Mouse (Mus musculus): ENCODE data around the gene Heatr4.
"Not testable (repeated sequence)": the region's sequence is repeated elsewhere in the genome, so short reads cannot be mapped to it uniquely, and the experiment has no call there.

Heatr4 gene

DNA sequence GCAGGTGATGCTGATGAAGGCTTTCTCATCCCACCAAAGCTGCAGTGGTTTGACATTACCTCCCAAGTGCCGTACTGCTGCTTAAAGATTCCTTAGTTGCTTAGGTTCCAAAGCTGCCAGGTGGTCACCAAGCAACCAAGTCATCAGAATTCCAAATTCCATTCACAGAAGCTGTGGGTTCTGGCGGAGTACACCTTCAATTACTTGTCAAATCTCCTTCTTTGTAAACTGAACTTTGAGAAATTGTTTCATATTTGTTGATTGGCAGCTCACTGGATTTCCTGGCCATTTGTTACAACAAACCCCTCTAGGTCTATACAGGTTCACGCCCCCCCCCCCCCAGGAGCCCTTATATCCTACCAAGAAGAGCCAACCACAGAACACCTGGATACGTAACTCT, at the start of gene Heatr4:
TSS of gene Heatr4 (minus strand) at position 101 of the 400 bp plus-strand sequence.
- no peak for DNase-seq (ENCODE audit: extremely low spot score)

DNA sequence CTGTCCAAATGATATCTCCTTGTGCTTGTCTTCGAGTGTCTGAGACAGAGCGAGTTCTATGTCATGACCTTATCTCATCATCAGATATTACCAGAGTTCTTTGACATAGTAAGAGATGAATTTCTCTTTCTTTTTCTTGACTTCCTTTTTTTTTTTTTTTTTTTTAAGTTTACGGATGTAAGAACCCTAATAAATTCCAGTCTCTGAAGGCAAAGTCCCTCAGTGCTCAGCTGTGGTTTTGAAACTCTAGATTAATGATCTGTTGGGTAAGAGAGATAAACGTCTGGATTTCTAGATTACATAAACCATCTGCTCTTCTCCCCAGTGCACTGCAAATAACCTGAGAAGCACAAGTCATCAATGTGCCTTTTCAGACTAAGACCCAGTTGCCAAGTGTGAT, 49.5 kb upstream of the Heatr4 start:
- no peak for DNase-seq (ENCODE audit: extremely low spot score)

DNA sequence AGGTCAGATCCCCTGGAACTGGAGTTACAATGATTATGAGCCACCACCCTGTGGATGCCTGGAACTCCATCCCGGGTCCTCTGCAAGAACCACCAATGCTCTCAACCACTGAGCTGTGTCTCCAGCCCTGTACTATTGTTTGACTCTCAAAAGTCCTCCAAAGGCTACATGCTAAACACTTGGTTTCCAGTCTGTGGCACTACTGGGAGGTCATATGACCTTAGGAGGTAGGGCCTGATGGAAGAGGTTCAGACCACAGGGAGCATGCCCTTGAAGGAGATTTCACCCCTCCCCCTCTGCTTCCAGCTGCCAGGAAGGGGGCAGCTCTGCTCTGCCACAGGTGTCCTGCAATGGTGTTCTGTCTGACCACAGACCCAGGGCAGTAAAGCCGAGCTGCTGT, 48.6 kb upstream of the Heatr4 start:
- DNase-seq (ENCODE audit: extremely low spot score), result not testable (repeated sequence)

DNA sequence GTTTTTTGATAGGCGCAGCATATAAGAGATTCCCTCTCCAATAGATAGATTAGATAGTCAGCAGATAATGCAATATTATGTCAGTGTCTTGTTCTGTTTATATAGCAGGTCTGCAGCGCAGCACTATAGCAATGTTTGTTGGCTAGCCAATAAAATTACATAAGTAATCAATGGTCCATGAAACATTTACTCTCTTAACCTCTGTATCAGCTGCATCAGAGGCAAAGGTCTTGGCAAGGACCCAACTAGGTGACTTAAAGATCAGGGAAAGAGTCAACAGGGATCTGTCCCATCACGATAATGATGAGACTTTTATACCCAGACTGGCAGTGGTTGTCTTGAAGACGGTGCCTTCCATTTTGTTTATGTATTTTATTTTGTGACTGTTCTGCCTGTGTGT, 48.2 kb upstream of the Heatr4 start:
- no peak for DNase-seq (ENCODE audit: extremely low spot score)

DNA sequence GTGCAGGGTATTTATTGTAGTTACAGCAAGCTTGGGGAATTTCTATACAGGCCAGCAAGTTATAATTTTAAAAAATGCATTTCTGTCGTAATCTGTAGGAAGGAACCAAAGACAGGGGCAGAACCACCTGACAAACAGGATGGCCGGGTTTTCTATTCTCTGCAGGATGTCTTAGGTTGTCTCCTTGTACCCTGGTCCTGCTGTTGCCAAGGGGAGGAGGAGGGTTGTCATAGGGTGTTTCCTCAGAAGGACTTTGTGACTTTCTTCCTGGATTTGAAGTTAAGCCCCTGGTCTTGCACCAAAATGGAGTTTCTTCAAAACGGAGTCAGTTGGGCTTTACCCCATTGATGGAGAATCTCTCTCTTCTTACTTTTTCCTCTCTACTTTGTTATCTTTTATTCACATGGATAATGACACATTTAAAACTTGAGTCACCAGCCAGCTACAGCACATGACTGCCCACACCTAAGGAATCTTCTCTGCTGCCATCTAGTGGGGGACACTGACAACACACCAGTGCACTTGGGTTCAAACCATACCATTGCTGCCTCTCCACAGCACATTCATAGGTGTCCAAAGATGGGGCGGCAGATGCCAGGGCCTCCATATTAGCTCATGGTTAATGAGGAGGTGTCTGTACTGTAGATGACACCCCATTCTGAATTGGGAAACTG, 46.1 kb upstream of the Heatr4 start:
- DNase-seq (ENCODE audit: extremely low spot score), result peak; percentile 70

DNA sequence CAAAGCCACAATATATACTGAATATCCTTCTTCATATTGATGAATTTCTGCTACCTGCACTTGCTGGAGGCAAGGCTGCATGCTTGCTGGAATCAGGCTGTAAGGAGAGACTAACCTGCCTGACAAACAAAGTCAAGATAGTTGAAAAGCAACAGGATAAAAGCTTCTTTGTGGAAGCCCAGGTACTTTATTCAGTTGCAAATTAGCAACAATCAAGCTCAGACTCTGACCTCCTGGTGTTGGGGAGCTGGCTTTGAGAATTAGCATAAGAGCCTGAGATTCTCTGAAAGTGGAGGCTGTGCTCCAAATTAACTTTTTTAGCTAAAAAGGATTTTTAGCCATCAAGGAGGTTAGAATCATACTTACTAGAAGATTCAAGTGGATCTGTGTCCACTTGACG, 44.4 kb upstream of the Heatr4 start:
- not testable (repeated sequence) for DNase-seq (ENCODE audit: extremely low spot score)

DNA sequence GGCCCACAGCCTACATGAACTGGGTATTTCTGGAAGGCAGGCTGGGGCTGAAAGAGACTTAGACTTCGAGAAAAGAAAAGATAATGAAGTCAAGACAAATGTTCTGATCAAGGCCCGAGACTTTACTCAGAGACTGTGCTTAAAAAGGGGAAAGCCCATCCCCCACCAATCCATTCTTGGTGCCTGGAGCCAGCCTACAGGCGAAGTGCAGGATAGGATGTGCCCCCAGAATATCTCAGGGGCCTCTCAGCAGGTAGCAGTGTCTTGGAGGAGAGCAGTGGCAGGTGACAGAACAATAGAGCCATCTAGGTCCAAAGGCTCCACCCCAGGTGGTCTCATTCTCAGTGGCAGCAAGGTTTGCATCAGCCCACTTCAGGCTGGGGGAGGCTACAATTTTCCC, 43.7 kb upstream of the Heatr4 start:
- not testable (repeated sequence) for DNase-seq (ENCODE audit: extremely low spot score)

DNA sequence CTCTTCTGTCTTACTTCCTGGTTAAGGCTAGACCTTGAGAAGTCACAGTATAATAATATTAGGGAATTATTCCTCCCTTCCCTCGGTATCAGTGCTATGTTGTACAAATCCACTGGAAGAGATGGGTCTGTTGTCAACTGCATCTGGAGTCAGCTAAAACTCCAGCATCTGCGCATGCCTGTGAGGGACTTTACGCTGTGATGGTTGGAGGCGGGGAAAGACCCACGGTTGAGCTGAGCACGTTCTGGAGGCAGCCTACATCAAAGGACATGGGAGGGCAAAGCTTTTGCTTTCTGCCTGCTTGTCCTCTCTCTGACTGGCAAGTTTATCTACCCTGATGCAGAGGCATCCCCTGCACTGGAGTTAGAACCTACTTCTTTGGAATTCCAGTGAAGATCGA, 41.2 kb upstream of the Heatr4 start:
- DNase-seq (ENCODE audit: extremely low spot score), result no peak

DNA sequence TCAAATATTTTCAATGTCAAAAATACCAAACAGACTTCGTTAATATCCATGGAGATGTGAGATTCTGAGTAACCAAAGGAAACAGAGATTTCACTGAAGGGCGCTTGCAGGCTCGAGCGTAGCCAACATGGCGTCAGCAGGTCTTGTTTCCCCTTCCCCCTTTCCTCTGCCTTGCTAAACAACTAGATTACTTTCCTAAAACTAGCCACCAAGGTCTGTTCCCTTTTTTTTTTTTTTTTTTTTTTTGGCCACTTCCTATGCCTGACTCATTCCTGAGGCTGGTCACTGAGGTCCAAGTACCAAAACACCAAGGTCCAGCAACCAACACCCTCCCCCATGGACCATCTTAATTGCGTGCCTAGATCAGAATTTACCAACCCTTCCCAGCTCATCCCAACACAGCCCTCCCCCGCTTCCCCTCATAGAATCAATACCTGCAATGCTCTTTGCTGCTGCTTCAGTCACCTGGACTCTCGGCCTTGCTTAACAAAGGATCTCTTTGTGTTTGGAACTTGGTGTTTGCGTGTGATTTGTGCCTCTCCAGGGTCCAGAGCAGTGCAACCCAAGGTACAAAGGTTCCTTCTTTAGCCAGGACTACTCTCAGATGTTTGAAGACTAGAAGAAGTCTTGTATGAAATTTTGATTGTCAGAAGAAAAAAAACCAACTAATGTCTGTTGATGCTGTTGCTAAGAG, 38.5 kb upstream of the Heatr4 start:
- DNase-seq (ENCODE audit: extremely low spot score), result no peak

DNA sequence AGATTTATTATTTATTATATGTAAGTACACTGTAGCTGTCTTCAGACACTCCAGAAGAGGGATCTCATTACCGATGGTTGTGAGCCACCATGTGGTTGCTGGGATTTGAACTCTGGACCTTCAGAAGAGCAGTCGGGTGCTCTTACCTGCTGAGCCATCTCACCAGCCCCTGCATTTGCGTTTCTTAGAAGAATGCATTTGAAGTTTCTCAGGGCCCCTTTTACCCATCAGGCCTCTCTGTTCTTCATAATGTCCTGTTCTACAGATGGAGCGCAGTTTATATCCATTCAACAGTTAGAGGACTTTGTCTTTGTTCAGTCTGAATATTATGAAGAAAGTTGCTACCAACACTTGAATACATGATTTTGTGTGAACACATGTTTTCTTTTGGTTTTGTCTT, 37.6 kb upstream of the Heatr4 start:
- DNase-seq (ENCODE audit: extremely low spot score), result not testable (repeated sequence)

DNA sequence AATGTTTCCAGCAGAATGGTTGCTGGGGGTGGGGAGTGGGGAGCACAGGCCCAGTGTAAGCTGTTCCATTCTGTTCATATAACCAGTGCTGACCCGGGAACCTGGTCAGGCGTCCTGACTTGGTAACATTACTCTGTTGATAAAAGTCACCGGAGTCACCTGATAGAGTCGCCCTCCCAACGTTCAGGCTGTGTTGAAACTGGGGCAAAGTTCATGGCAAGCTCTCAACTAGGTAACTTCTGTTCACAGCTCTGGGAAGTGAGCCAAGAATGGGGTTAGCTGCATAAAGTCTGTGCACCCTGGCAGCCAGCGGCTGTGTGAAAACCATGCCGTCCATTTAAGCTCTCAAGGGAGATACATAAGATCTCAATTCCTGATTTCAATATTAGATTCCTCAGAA, 35.9 kb upstream of the Heatr4 start:
- DNase-seq (ENCODE audit: extremely low spot score), result not testable (repeated sequence)

DNA sequence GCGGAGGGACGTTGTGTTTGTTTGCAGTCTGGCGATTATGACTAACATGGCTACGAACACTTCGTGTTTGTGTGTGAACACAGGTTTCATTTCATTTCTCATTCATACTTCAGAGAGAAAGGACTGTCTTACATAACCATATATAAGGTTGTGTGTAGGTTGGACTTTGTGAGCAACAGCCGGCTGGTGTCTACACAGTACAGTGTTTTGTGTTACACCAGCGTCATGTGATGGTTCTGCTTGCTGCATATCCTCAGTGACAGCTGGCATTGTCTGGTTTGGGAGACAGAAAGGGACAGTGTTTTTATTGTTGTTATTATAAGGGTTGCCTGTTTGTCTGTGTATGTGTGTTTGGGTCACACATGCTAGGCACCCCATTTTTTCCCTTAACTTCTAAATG, 29.0 kb upstream of the Heatr4 start:
- no peak for DNase-seq (ENCODE audit: extremely low spot score)

DNA sequence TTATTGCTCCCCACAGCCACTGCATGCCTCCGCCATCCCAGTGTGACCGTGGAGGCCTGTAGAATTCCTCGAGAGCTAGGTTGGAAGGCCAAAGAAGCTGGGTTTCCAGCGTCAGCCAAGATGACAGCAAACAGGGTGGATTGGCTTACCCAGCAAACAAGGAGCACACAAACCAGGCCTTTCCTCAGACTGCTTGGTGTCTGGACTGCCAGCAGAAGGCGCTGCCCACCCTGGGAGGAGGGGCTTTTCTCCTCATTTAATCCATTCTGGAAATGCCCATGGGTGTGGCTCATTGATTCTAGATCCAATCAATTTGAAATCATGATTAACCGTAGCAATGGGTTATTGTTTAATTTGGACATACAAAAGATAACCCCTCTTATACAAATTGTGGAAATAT, 28.5 kb upstream of the Heatr4 start:
- no peak for DNase-seq (ENCODE audit: extremely low spot score)

DNA sequence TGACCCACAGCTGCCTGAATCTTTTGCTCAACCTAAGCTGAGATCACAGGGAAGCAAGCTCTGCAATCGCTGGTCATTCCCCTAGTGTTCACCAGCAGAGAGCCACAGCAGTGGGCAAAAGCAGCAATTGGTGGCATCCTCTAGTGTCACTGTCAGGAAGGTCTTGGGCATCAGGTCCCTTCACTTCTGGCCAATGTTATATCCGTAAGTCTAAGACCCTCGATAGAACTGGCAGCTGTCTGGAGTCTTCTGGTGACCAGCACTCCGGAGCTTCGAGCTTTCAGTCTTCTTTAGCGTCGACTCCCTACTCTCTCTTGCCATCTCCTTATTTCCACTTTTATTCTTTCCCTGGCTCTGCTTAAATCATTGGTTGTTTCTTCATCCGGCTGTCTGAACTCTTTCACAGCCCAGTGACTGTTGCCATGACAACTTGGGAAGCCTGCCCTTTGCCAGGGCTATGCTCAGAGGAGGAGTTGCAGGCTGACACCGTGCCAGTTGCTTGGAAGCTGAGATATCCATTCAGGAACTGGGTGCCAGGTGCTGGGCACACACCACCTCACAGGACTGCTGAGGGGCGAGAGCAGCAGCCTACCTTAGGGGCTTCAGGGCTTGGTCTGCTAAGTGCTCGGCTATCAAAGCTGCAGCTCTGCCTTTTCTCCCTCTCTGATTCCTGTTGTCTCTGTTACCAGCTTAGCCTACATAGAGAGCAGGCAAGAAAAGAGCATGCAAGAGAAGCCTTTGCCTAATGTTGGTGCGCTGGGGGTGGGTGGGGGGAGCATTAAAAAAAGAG, 26.8 kb upstream of the Heatr4 start:
- DNase-seq (ENCODE audit: extremely low spot score), result peak; percentile 43

DNA sequence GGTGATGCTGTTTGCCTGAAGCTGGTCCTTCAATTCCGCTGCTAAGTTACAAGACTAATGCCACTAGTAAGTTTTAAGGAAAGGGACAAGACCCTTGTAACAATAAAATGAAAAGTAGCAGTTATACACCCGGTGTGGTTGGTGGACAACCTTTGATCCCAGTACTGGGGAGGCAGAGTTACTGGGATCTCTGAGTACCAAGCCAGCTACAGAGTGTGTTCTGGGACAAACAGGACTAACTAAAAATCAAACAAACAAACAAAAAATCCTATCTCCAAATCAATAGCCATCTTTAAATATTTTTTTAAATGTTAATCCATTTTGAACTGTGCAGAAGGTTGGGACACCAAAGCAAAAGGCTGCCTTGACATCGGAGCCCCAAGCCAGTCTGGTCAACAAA, 25.5 kb upstream of the Heatr4 start:
- DNase-seq (ENCODE audit: extremely low spot score), result no peak

DNA sequence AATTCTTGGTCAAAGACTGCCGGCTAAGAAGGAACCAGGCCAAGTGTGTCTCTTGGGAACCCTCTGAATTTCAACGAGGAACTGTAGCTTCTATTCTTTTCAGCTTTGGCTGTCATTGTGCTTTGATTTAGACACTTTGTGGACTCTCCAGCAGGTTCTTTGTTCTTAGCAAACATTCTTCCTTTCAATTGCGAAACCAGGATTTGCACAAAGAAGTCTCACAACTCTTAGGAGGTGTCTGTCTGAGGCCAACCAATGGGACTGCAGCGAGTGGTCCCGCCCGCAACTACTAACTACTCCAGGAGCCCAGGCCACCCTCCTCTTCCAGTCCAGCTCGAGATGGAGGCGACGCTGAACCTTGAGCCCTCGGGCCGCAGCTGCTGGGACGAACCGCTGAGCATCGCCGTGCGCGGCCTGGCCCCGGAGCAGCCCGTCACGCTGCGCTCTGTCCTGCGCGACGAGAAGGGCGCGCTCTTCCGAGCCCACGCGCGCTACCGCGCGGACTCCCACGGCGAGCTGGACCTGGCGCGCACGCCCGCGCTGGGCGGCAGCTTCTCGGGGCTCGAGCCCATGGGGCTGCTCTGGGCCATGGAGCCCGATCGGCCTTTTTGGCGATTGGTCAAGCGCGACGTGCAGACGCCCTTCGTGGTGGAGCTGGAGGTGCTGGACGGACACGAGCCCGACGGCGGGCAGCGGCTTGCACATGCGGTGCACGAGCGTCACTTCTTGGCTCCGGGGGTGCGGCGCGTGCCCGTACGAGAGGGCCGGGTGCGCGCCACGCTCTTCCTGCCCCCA, 24.7 kb upstream of the Heatr4 start, which contains the start of gene Acot1:
TSS of gene Acot1 (plus strand) at position 320 of the 795 bp plus-strand sequence.
- peak; percentile 72 for DNase-seq (ENCODE audit: extremely low spot score)

DNA sequence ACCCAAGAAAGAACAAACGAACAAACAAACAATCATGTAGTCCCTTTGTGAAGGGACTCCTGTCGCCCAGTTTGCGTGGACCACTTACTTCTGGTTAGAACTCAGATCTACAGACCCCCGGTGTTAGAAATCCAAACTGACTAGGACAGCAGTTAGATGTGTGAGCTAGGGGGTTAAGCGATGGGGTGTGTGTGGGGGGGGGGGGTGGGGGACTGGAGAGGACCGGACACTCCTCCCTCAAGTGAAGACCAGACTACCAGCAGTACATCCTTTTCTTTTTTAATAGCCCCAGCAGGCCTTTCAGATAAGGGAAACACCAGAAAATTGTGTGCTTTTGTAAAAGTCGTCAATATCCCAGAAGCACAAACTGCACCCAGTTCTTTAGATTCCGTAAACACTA, 24.1 kb upstream of the Heatr4 start:
- no peak for DNase-seq (ENCODE audit: extremely low spot score)

DNA sequence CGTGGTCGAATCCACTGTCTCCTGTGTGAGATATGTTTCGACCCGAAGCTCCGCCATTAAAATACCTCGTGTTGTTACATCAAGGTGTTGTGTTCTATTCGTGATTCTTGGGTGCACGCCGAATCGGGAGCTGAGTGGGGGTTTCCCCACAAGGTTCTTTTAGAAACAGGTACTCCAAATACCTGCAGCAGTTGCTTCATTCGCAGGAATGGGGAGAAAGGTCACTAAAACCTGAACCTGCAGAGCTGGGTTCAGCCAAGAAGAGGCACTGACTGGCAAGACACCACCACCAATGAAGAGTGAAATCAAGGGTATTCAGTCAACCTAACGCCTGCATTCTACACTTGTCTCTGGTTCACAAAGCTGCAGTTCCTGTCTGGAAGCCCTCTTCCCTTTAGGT, 23.6 kb upstream of the Heatr4 start:
- no peak for DNase-seq (ENCODE audit: extremely low spot score)

DNA sequence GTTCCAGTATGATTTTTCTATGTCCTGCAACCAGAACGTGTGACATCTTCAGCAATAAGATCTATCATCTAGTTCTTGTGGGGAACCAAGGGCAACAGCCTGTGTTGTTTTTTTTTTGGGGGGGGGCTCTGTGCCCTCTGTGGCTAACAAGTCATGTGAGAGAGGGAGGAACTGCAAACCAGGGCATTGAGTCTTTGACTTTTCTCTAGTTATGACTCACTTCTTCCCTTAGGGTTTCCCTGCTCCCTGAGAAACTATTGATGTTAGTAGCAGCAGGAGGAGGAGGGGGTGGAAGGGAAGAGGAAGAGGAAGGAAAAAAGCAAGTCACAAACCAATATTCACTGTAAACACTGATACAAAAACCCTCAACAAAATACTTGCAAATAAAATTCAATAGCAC, 19.2 kb upstream of the Heatr4 start:
- no peak for DNase-seq (ENCODE audit: extremely low spot score)

DNA sequence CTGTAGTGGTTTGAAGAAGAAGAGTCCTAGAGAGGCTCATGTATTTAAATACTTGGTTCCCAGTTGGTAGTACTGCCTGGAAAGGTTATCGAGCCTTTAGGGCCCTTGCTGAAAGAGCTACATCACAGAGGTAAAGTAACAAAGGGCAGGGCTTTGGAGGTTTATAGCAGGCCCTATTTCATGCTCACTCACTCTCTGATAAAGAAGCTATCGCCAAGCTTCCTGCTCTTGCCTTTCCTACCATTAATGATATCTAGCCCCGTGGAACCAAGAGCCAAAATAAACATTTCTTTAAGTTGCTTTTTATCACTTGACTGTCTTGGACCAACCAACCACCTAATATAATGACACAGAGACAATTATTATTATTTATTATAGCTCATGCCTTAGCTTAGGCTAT, 15.8 kb upstream of the Heatr4 start:
- no peak for DNase-seq (ENCODE audit: extremely low spot score)

DNA sequence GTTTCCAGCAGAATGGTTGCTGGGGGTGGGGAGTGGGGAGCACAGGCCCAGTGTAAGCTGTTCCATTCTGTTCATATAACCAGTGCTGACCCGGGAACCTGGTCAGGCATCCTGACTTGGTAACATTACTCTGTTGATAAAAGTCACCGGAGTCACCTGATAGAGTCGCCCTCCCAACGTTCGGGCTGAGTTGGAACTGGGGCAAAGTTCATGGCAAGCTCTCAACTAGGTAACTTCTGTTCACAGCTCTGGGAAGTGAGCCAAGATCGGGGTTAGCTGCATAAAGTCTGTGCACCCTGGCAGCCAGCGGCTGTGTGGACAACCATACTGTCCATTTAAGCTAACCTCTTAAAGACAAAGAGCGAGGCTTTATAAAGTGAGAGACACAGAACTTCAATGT, 14.6 kb upstream of the Heatr4 start:
- DNase-seq (ENCODE audit: extremely low spot score), result not testable (repeated sequence)
